Mouse (Mus musculus) kidney, embryonic 16.5 days (tissue): ENCODE results near the gene Dock9. TPM values are rescaled to one million over a fixed set of nuclear protein-coding genes. Genes with fewer than 3 reads are reported as not detected.

Experiments used
- ATAC-seq: fragments of 200-750 bp; cut with Nextera tagmentation; 2 replicates; pipeline ENCODE4 v1.8.0; 2017; ENCODE audit warnings: moderate TSS enrichment; ENCODE audit not compliant: low FRiP score, low TSS enrichment
- H3K27ac ChIP-seq: fragments of 300-500 bp; sonication (generic); 2 replicates; pipeline ENCODE4 v1.5.1; 2014; ENCODE audit warnings: low read length
- H3K27me3 ChIP-seq: fragments of 300-500 bp; sonication (generic); 2 replicates; pipeline ENCODE4 v1.6.1; 2014; ENCODE audit warnings: low read length, control low read depth, mixed read lengths; ENCODE audit not compliant: insufficient read depth
- H3K36me3 ChIP-seq: fragments of 300-500 bp; sonication (generic); 2 replicates; pipeline ENCODE4 v1.6.1; 2014; ENCODE audit warnings: low read length, control low read depth, mixed read lengths; ENCODE audit not compliant: insufficient read depth
- H3K4me1 ChIP-seq: fragments of 300-500 bp; sonication (generic); 2 replicates; pipeline ENCODE4 v1.6.1; 2014; ENCODE audit warnings: low read length, control low read depth, mixed read lengths; ENCODE audit not compliant: insufficient read depth
- H3K4me2 ChIP-seq: fragments of 300-500 bp; sonication (generic); replicated peaks from 2 replicates; pipeline ENCODE4 v1.6.1; 2014; ENCODE audit warnings: low read depth, low read length
- H3K4me3 ChIP-seq: fragments of 300-500 bp; sonication (generic); 2 replicates; pipeline ENCODE4 v1.5.1; 2014; ENCODE audit warnings: mild to moderate bottlenecking, low read length
- H3K9ac ChIP-seq: fragments of 300-500 bp; sonication (generic); replicated peaks from 2 replicates; pipeline ENCODE4 v1.6.1; 2014; ENCODE audit warnings: low read length
- H3K9me3 ChIP-seq: fragments of 300-500 bp; sonication (generic); 2 replicates; pipeline ENCODE4 v1.6.1; 2016; ENCODE audit warnings: low read length, control low read depth
- WGBS: fragments of 180-500 bp; shearing (Covaris S2); extraction: QIAGEN DNeasy Blood & Tissue Kit; methylation state at CpG from one replicate; pipeline ENCODE4 v1.1.7; 2014; 5-methylcytosine and 5-hydroxymethylcytosine counted together
- polyA plus RNA-seq: library from polyadenylated mRNA; unstranded; fragments of >200 nt; fragmentation: Nextera tagmentation; extraction: Ambion mirVana; gene quantifications from 2 replicates; pipeline ENCODE4 v1.2.1, GENCODE M21; 2015

The Dock9 gene
- polyA plus RNA-seq, 1 experiment from 2014 or later = 13.0 TPM

GRCm38 (mm10) chr14:121527201-121527600, 270.4 kb downstream of the Dock9 start:
- Histone ChIP-seq H3K36me3 (no peaks in the 10 kb centered on the region), H3K27ac (no peak overlapping the region), H3K4me1 (no peaks in the 10 kb centered on the region), H3K9me3 (no peaks in the 10 kb centered on the region), H3K9ac (no peak overlapping the region), H3K27me3 (no peaks in the 10 kb centered on the region), H3K4me3 (no peak overlapping the region), H3K4me2 (no peak overlapping the region)
- no peak for ATAC-seq
- 81% methylated on average over 1 of the region's 1 CpGs for WGBS

GRCm38 (mm10) chr14:121521709-121522108, 275.9 kb downstream of the Dock9 start:
- Histone ChIP-seq H3K4me3 (no peak overlapping the region), H3K9me3 (no peaks in the 10 kb centered on the region), H3K27ac (no peak overlapping the region), H3K36me3 (no peaks in the 10 kb centered on the region), H3K4me1 (peaks cover 12% of the 10 kb centered on the region), H3K9ac (no peak overlapping the region), H3K27me3 (no peaks in the 10 kb centered on the region), H3K4me2 (no peak overlapping the region)
- WGBS = 44% methylated on average over 4 of the region's 4 CpGs
- ATAC-seq = peak; percentile 54; the same call in 1 of the 2 replicates

GRCm38 (mm10) chr14:121516881-121517280, 280.8 kb downstream of the Dock9 start:
- H3K27me3 ChIP-seq = no peaks in the 10 kb centered on the region
- H3K4me2 ChIP-seq = no peak overlapping the region
- H3K27ac ChIP-seq = no peak overlapping the region
- H3K9ac ChIP-seq = no peak overlapping the region
- no peak overlapping the region for H3K4me3 ChIP-seq
- no peak for ATAC-seq
- no peaks in the 10 kb centered on the region for H3K36me3 ChIP-seq
- no peaks in the 10 kb centered on the region for H3K9me3 ChIP-seq
- peaks cover 10% of the 10 kb centered on the region for H3K4me1 ChIP-seq
- WGBS = 81% methylated on average over 5 of the region's 5 CpGs

GRCm38 (mm10) chr14:121508929-121509328, 288.7 kb downstream of the Dock9 start:
- 61% methylated on average over 2 of the region's 2 CpGs for whole genome bisulfite sequencing
- no peaks in the 10 kb centered on the region for H3K36me3 ChIP-seq

GRCm38 (mm10) chr14:121506336-121506735, 291.3 kb downstream of the Dock9 start:
- H3K27ac ChIP-seq = no peak overlapping the region
- H3K36me3 ChIP-seq = no peaks in the 10 kb centered on the region
- H3K9me3 ChIP-seq = peaks cover 3% of the 10 kb centered on the region; the same call in 1 of the 2 replicates
- ATAC-seq = peak; percentile 79
- H3K4me1 ChIP-seq = peaks cover 3% of the 10 kb centered on the region; the same call in 1 of the 2 replicates
- peaks cover 25% of the 10 kb centered on the region for H3K27me3 ChIP-seq
- no peak overlapping the region for H3K9ac ChIP-seq
- no peak overlapping the region for H3K4me2 ChIP-seq
- 9% methylated on average over 6 of the region's 6 CpGs for WGBS
- H3K4me3 ChIP-seq = no peak overlapping the region

More at GRCm38 (mm10) chr14:121508929-121509328, 288.7 kb downstream of the Dock9 start:
- Histone ChIP-seq H3K9me3 (peaks cover 3% of the 10 kb centered on the region; the same call in 1 of the 2 replicates), H3K27me3 (peaks cover 21% of the 10 kb centered on the region), H3K4me2 (no peak overlapping the region), H3K4me3 (no peak overlapping the region), H3K4me1 (peaks cover 3% of the 10 kb centered on the region; the same call in 1 of the 2 replicates), H3K27ac (no peak overlapping the region), H3K9ac (no peak overlapping the region)
- no peak for ATAC-seq

GRCm38 (mm10) chr14:121505485-121505860, 292.2 kb downstream of the Dock9 start:
- 30% methylated on average over 9 of the region's 9 CpGs for WGBS
- Histone ChIP-seq H3K27me3 (peaks cover 25% of the 10 kb centered on the region), H3K36me3 (no peaks in the 10 kb centered on the region), H3K4me2 (peak overlapping the region; percentile 52), H3K4me3 (peak overlapping the region; percentile 28), H3K9ac (no peak overlapping the region; the same call in 1 of the 2 replicates), H3K27ac (no peak overlapping the region), H3K4me1 (peaks cover 3% of the 10 kb centered on the region; the same call in 1 of the 2 replicates), H3K9me3 (no peaks in the 10 kb centered on the region)
- no peak for ATAC-seq

- no peaks in the 10 kb centered on the region for H3K36me3 ChIP-seq
- H3K27me3 ChIP-seq = peaks cover 25% of the 10 kb centered on the region
- peaks cover 3% of the 10 kb centered on the region; the same call in 1 of the 2 replicates for H3K4me1 ChIP-seq
- no peak within 1 kb of the TSS for H3K27ac ChIP-seq
- peak; percentile 67 for ATAC-seq
- 8% methylated on average over 33 of the region's 33 CpGs for WGBS
- peak within 1 kb of the TSS; percentile 52 for H3K4me2 ChIP-seq
- H3K9me3 ChIP-seq = no peaks in the 10 kb centered on the region
- H3K4me3 ChIP-seq = peak within 1 kb of the TSS; percentile 28
- H3K9ac ChIP-seq = peak within 1 kb of the TSS; percentile 26
Observed at GRCm38 (mm10) chr14:121504781-121505484, 292.7 kb downstream of the Dock9 start, which contains the start of gene Slc15a1. Slc15a1 (minus strand) TSS chr14:121505252.

- Histone ChIP-seq H3K4me2 (no peak overlapping the region), H3K27me3 (peaks cover 20% of the 10 kb centered on the region), H3K4me1 (peaks cover 3% of the 10 kb centered on the region; the same call in 1 of the 2 replicates), H3K9ac (no peak overlapping the region), H3K36me3 (no peaks in the 10 kb centered on the region), H3K4me3 (no peak overlapping the region), H3K27ac (no peak overlapping the region), H3K9me3 (no peaks in the 10 kb centered on the region)
- ATAC-seq = no peak
- 74% methylated on average over 2 of the region's 2 CpGs for WGBS
Observed at GRCm38 (mm10) chr14:121500577-121500976, 297.1 kb downstream of the Dock9 start.

GRCm38 (mm10) chr14:121499769-121500168, 297.9 kb downstream of the Dock9 start:
- ATAC-seq = no peak
- 66% methylated on average over 1 of the region's 1 CpGs for WGBS

GRCm38 (mm10) chr14:121497800-121498199, 299.8 kb downstream of the Dock9 start:
- H3K4me1 ChIP-seq = no peaks in the 10 kb centered on the region
- H3K36me3 ChIP-seq = no peaks in the 10 kb centered on the region
- no peak for ATAC-seq
- H3K4me3 ChIP-seq = no peak overlapping the region
- H3K4me2 ChIP-seq = no peak overlapping the region
- no peak overlapping the region for H3K27ac ChIP-seq
- H3K27me3 ChIP-seq = no peaks in the 10 kb centered on the region; the same call in 1 of the 2 replicates
- no peak overlapping the region for H3K9ac ChIP-seq
- H3K9me3 ChIP-seq = no peaks in the 10 kb centered on the region
- WGBS = 75% methylated on average over 1 of the region's 1 CpGs

More at GRCm38 (mm10) chr14:121499769-121500168, 297.9 kb downstream of the Dock9 start:
- H3K27ac ChIP-seq = no peak overlapping the region
- no peak overlapping the region for H3K9ac ChIP-seq
- H3K27me3 ChIP-seq = peaks cover 12% of the 10 kb centered on the region
- no peaks in the 10 kb centered on the region for H3K9me3 ChIP-seq
- no peak overlapping the region for H3K4me2 ChIP-seq
- H3K4me3 ChIP-seq = no peak overlapping the region
- H3K4me1 ChIP-seq = peaks cover 3% of the 10 kb centered on the region; the same call in 1 of the 2 replicates
- H3K36me3 ChIP-seq = no peaks in the 10 kb centered on the region
